Mouse (Mus musculus): ENCODE data around the gene Mthfd1l.
"Not testable (repeated sequence)": the region's sequence is repeated elsewhere in the genome, so short reads cannot be mapped to it uniquely, and the experiment has no call there.

Mthfd1l gene

GRCm38 (mm10) chr10:4160242-4160785 lies 187.4 kb downstream of the Mthfd1l start:
- no peak for DNase-seq

DNA sequence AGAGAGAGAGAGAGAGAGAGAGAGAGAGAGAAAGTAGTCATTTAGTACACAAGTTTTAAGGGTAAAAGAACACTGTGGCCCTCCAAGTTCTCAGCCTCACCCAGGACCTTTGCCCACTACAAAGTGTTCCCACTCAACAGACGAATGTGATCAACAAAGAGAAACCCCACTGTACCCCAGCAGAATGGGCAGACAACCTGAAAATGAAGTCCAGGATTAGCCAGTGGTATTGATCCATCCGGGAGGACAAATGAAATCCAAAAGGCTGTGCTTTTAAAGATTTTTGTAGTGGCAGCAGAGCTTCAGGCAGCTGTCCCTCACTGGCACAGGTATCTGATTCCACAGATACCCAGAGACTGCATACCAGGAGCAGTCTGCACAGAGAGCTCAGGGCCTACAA lies 189.1 kb downstream of the Mthfd1l start:
- DNase-seq = no peak

DNA sequence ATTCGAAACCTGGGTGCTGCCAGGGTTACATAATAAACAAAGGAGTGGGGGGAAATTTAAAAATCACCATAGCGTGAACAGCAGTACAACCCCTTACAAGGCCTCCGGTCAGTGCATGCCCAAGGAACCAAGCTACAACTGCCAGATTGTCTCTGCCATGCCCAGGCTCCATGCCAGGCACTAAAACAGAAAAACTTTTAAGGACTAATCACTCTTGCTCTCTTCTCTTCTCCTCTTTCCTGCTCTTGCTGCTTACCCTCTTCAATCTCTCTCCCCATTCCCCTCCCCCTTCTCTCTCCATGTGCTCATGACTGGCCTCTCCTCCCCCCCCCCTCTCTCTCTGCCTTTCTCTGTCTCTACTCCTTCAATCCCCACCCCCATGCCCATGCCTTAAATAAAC lies 190.1 kb downstream of the Mthfd1l start:
- no peak for DNase-seq

GRCm38 (mm10) chr10:4164681-4165080 lies 191.8 kb downstream of the Mthfd1l start:
- DNase-seq = no peak

- DNase-seq = no peak
Measured at GRCm38 (mm10) chr10:4168222-4168798, 195.4 kb downstream of the Mthfd1l start.

DNA sequence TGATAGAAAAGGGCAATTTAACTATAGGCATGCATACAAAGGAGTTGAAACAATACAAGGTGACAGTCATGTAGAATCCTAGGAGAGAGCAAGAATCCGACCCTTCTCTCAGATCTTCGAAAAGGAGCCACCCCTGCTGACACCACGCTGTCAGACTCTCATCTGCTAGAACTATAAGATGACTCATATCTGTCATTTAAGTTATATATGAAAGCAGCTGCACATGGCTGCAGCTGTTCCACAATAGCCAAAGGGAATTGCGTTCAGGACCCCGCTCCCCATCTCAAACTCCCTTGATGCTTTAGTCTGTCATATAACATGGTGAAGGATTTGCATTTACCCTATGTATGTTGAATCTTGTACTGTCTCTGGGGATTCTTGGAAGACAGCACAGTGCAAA lies 201.3 kb downstream of the Mthfd1l start:
- DNase-seq = no peak

- DNase-seq = no peak
Measured at GRCm38 (mm10) chr10:4174717-4175116, 201.8 kb downstream of the Mthfd1l start.

GRCm38 (mm10) chr10:4177285-4177684 lies 204.4 kb downstream of the Mthfd1l start:
- no peak for DNase-seq

GRCm38 (mm10) chr10:4179049-4179790 lies 206.3 kb downstream of the Mthfd1l start:
- DNase-seq = no peak

GRCm38 (mm10) chr10:4181953-4182352 lies 209.0 kb downstream of the Mthfd1l start:
- DNase-seq = no peak

DNA sequence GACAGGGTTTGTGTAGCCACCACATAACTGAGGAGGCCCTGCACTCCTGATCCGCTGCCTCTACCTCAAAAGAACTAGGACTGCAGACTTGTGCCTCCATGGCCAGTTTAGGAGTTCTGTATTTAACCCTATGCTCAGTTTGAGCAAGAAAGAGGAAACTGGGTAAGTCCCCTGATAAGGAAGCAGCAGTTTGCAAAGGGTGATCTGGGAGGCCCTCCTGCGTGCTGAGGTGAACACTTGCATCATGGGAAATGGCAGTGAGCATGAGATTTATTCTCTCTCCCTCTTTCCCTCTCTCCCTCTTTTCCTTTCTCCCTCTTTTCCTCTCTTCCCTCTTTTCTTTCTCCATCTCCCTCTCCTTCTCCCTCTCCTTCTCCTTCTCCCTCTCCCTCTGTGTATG lies 209.5 kb downstream of the Mthfd1l start:
- DNase-seq = no peak

GRCm38 (mm10) chr10:4188614-4189402 lies 215.9 kb downstream of the Mthfd1l start:
- DNase-seq = peak; percentile 59

GRCm38 (mm10) chr10:4189422-4189821 lies 216.5 kb downstream of the Mthfd1l start:
- DNase-seq = no peak

DNA sequence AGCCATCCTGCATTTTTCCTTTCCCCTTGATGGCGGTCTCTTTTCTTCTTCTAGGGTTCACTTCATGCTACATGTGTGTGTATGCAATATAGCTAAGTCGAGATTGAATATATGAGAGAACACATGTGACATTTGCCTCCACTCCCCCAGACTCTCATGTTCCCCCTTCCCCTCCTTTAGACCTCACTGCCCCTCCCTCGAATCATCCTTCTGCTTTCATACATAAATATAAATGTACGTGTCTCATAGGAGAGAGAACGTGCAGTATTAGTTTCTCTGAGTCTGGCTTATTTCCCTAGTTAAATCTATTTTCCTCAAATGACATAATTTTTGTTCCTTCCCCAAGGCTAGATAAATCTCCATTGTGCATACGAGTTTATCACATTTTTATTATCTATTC lies 226.1 kb downstream of the Mthfd1l start:
- DNase-seq = no peak

- DNase-seq = no peak
Measured at GRCm38 (mm10) chr10:4199926-4200325, 227.0 kb downstream of the Mthfd1l start.

GRCm38 (mm10) chr10:4200546-4201104 lies 227.7 kb downstream of the Mthfd1l start:
- no peak for DNase-seq

- DNase-seq = no peak
Measured at GRCm38 (mm10) chr10:4201141-4201540, 228.2 kb downstream of the Mthfd1l start.

DNA sequence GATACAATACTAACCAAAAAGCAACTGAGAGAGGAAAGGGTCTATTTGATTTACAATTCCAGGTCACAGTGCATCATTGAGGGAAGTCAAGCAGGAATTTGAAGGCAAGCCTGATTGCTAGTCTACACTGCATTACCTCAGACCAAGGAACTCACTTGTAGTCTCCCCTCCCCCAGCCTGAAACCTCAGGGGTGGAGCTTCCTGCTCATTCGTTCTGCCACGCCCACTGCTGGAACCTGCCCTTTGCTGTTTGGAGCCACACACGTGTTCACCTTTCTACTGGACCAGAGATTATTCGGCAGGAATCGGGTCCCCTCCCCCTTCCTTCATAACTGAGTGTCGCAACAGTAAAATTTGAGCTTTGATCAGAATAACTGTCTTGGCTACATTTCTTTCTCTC lies 230.7 kb downstream of the Mthfd1l start:
- not testable (repeated sequence) for DNase-seq

- no peak for DNase-seq
Measured at GRCm38 (mm10) chr10:4209040-4209439, 236.1 kb downstream of the Mthfd1l start.

DNA sequence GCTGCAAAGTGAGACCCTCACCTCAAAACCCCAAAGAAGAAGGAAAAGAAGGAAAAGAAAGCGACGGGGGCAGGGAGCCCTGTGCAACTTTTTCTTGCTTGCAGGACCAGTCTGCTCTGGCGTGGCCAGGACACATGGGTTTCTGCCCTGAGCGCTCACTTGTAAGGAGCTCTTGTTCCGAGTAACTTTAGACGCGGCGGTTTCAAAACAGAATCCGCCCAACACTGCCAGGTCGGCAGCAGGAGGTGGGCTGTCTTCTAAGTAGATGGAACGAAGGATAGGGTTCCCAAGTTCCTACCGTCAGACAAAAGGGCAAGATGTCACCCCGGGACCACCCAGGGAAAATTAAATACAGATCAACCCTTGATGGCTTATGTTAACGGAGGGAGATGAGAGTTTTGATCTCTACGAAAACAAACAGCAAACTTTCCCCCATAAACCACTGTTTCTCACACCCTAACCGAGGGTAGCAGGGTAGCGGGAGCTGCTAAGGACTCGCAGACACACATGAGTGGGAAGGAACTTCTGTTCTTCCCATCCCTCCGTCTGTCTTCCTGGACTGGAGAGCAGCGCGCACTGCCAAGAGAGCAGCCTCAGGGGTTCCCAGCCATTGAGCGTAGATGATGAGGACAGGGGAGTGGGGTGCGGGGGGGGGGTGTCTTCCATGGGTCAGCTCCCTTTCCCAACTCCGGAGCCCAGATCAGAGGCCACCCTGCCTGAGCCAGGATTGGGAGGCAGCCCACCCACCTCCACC lies 237.6 kb downstream of the Mthfd1l start:
- DNase-seq = peak; percentile 8

DNA sequence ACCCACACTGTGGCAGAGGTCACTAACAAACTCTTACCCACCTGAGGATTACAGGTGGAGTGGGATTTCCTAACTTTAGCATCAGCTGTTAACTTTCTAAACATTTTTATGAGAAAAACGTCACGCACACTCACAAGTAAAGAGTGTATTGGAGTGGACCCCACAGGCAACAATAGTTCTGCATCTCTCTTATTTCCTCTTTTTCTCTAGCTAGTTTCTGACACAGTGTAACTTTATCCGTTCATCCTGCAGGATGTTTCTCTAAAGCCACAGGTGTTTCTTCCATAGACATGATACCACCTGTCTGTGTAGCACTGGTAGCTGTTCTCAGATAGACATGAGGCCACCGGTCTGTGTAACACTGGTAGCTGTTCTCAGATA lies 238.1 kb downstream of the Mthfd1l start:
- DNase-seq = no peak

Measured in liver (tissue).